Mouse (Mus musculus) adrenal gland, adult 2 months (tissue): ENCODE results near the gene Mrps5. TPM values are rescaled to one million over a fixed set of nuclear protein-coding genes. Genes with fewer than 3 reads are reported as not detected.

ENCODE experiments used
- polyA plus RNA-seq: library from polyadenylated mRNA; depleted of rRNA; stranded (reverse); fragments of >200 nt; gene quantifications from 2 replicates; pipeline ENCODE4 v1.2.3, GENCODE M21; 2012; rRNA removed
- total RNA-seq, 2 experiments: library from RNA; stranded (reverse); gene quantifications; 2 replicates each; pipeline ENCODE4 v1.2.3; 2021

Mrps5 gene
- total and polyA plus RNA-seq, 3 experiments: 43.7 to 122 (median 111) TPM

Other genes with a start within 250 kb of the Mrps5 start
- gene Astl, start 248.6 kb upstream of the Mrps5 start, total RNA-seq: not detected
- not detected in 2 replicates for gene Astl, start 248.6 kb upstream of the Mrps5 start, polyA plus RNA-seq
- 1 to 10 TPM; 1.6 to 1.9 TPM for gene Adra2b, start 224.0 kb upstream of the Mrps5 start, total RNA-seq
- 1.1 and 1.5 TPM in 2 replicates for gene Adra2b, start 224.0 kb upstream of the Mrps5 start, polyA plus RNA-seq
- gene Gpat2, start 162.0 kb upstream of the Mrps5 start, total RNA-seq: under 1 TPM; 0.14 to 0.31 TPM
- gene Gpat2, start 162.0 kb upstream of the Mrps5 start, polyA plus RNA-seq: 0.19 and 0.61 TPM in 2 replicates
- 10 to 100 TPM; 33.3 to 43.0 TPM for gene Fahd2a, start 142.7 kb upstream of the Mrps5 start, total RNA-seq
- 26.9 and 28.6 TPM in 2 replicates for gene Fahd2a, start 142.7 kb upstream of the Mrps5 start, polyA plus RNA-seq
- 1 to 10 TPM; 4.2 to 6.4 TPM for gene Kcnip3, start 65.1 kb upstream of the Mrps5 start, total RNA-seq
- 6.4 and 6.9 TPM in 2 replicates for gene Kcnip3, start 65.1 kb upstream of the Mrps5 start, polyA plus RNA-seq
- under 1 TPM; 0.37 to 0.83 TPM for gene Prom2, start 45.8 kb upstream of the Mrps5 start, total RNA-seq
- 0.42 and 0.63 TPM in 2 replicates for gene Prom2, start 45.8 kb upstream of the Mrps5 start, polyA plus RNA-seq
- 1 to 10 TPM; 2.7 to 2.9 TPM for gene Zfp661, start 128 bp upstream of the Mrps5 start, total RNA-seq
- gene Zfp661, start 128 bp upstream of the Mrps5 start, polyA plus RNA-seq: 0.90 and 1.3 TPM in 2 replicates
- 1 to 10 TPM; 5.9 to 8.1 TPM for gene Mal, start 69.5 kb downstream of the Mrps5 start, total RNA-seq
- gene Mal, start 69.5 kb downstream of the Mrps5 start, polyA plus RNA-seq: 1.9 and 2.9 TPM in 2 replicates
- gene Mall, start 142.7 kb downstream of the Mrps5 start, total RNA-seq: 1 to 10 TPM; 1.8 to 2.0 TPM
- 1.9 and 4.6 TPM in 2 replicates for gene Mall, start 142.7 kb downstream of the Mrps5 start, polyA plus RNA-seq
- 10 to 100 TPM; 21.1 to 25.7 TPM for gene Nphp1, start 201.7 kb downstream of the Mrps5 start, total RNA-seq
- 4.9 and 5.6 TPM in 2 replicates for gene Nphp1, start 201.7 kb downstream of the Mrps5 start, polyA plus RNA-seq
- 100 to 1,000 TPM in 1 of 2 experiments, 10 to 100 TPM in 1; 84.2 to 104 TPM for gene Mtln, start 205.3 kb downstream of the Mrps5 start, total RNA-seq
- gene Mtln, start 205.3 kb downstream of the Mrps5 start, polyA plus RNA-seq: 78.5 and 116 TPM in 2 replicates
- gene Bub1, start 244.6 kb downstream of the Mrps5 start, total RNA-seq: 1 to 10 TPM in 1 of 2 experiments, under 1 TPM in 1; 0.24 to 1.2 TPM
- 0.02 and 0.35 TPM in 2 replicates for gene Bub1, start 244.6 kb downstream of the Mrps5 start, polyA plus RNA-seq